Mouse (Mus musculus) embryonic facial prominence, embryonic 12.5 days (tissue): ENCODE results near the gene Arrdc1. TPM values are rescaled to one million over a fixed set of nuclear protein-coding genes. Genes with fewer than 3 reads are reported as not detected.
"Not testable (repeated sequence)": the region's sequence is repeated elsewhere in the genome, so short reads cannot be mapped to it uniquely, and the experiment has no call there.

ENCODE experiments used
- ATAC-seq: fragments of 200-750 bp; cut with Nextera tagmentation; 2 replicates; pipeline ENCODE4 v1.8.0; 2017; ENCODE audit not compliant: insufficient number of reproducible peaks, insufficient read depth, low FRiP score, low TSS enrichment
- H3K27ac ChIP-seq: fragments of 300-500 bp; sonication (generic); 2 replicates; pipeline ENCODE4 v1.5.1; 2016; ENCODE audit warnings: mild to moderate bottlenecking
- H3K27me3 ChIP-seq: fragments of 300-500 bp; sonication (generic); 2 replicates; pipeline ENCODE4 v1.6.1; 2016; ENCODE audit warnings: mild to moderate bottlenecking, moderate library complexity
- H3K36me3 ChIP-seq: fragments of 300-500 bp; sonication (generic); 2 replicates; pipeline ENCODE4 v1.6.1; 2016; ENCODE audit warnings: mild to moderate bottlenecking
- H3K4me1 ChIP-seq: fragments of 300-500 bp; sonication (generic); 2 replicates; pipeline ENCODE4 v1.6.1; 2016
- H3K4me2 ChIP-seq: fragments of 300-500 bp; sonication (generic); replicated peaks from 2 replicates; pipeline ENCODE4 v1.6.1; 2016; ENCODE audit warnings: mild to moderate bottlenecking, moderate library complexity
- H3K4me3 ChIP-seq: fragments of 300-500 bp; sonication (generic); 2 replicates; pipeline ENCODE4 v1.5.1; 2016; ENCODE audit warnings: mild to moderate bottlenecking
- H3K9ac ChIP-seq: fragments of 300-500 bp; sonication (generic); 2 replicates; pipeline ENCODE4 v1.6.1; 2016; ENCODE audit warnings: mild to moderate bottlenecking, moderate library complexity
- H3K9me3 ChIP-seq: fragments of 300-500 bp; sonication (generic); 2 replicates; pipeline ENCODE4 v1.6.1; 2016; ENCODE audit warnings: mild to moderate bottlenecking, moderate library complexity
- WGBS: fragments of 180-500 bp; shearing (Covaris S2); methylation state at CpG from one replicate; pipeline ENCODE4 v1.1.7; 2016; 5-methylcytosine and 5-hydroxymethylcytosine counted together
- polyA plus RNA-seq: library from polyadenylated mRNA; unstranded; fragments of >200 nt; fragmentation: Nextera tagmentation; extraction: Ambion mirVana; gene quantifications from 2 replicates; pipeline ENCODE4 v1.2.1, GENCODE M21; 2016

Arrdc1 gene
- polyA plus RNA-seq, 1 experiment from 2014 or later: 22.1 TPM

- H3K4me3 ChIP-seq: peak within 1 kb of the TSS; percentile 98
- no peaks in the 10 kb centered on the region for H3K27me3 ChIP-seq
- H3K9ac ChIP-seq: peak within 1 kb of the TSS; percentile 78
- H3K9me3 ChIP-seq: no peaks in the 10 kb centered on the region
- ATAC-seq: peak; percentile 96
- H3K36me3 ChIP-seq: peaks cover 29% of the 10 kb centered on the region
- H3K4me1 ChIP-seq: peaks cover 9% of the 10 kb centered on the region; the same call in 1 of the 2 replicates
- WGBS: under 1% methylated on average over 102 of the region's 108 CpGs
- H3K4me2 ChIP-seq: peak within 1 kb of the TSS; percentile 87
- H3K27ac ChIP-seq: peak within 1 kb of the TSS; percentile 69
Observed at GRCm38 (mm10) chr2:24949421-24950188, 14.6 kb upstream of the Arrdc1 start, which contains the start of gene Zmynd19. Gene Zmynd19 (plus strand): TSS chr2:24949792.

GRCm38 (mm10) chr2:24944304-24944703 lies 9.3 kb upstream of the Arrdc1 start:
- WGBS: 48% methylated on average over 2 of the region's 2 CpGs
- ATAC-seq: not testable (repeated sequence)

GRCm38 (mm10) chr2:24942092-24942491 lies 7.0 kb upstream of the Arrdc1 start:
- Histone ChIP-seq H3K9ac (no peak overlapping the region), H3K9me3 (no peaks in the 10 kb centered on the region), H3K4me1 (no peaks in the 10 kb centered on the region), H3K27ac (no peak overlapping the region), H3K27me3 (no peaks in the 10 kb centered on the region), H3K36me3 (no peaks in the 10 kb centered on the region), H3K4me2 (no peak overlapping the region), H3K4me3 (no peak overlapping the region)
- ATAC-seq: no peak
- 79% methylated on average over 4 of the region's 4 CpGs for WGBS

More at GRCm38 (mm10) chr2:24944304-24944703, 9.3 kb upstream of the Arrdc1 start:
- not testable (repeated sequence) for H3K4me1 ChIP-seq, H3K27me3 ChIP-seq, H3K9me3 ChIP-seq, H3K4me2 ChIP-seq, H3K36me3 ChIP-seq, H3K27ac ChIP-seq, H3K9ac ChIP-seq, H3K4me3 ChIP-seq

- WGBS: 6% methylated on average over 19 of the region's 19 CpGs
- peak; percentile 58 for ATAC-seq
- 0 out of 2 replicates have a peak overlapping the region, but pooled peaks have one; percentile 31 for H3K27ac ChIP-seq
Observed at GRCm38 (mm10) chr2:24934441-24934963, 550 bp downstream of the Arrdc1 start.

GRCm38 (mm10) chr2:24929593-24929992 lies 5.5 kb downstream of the Arrdc1 start:
- no peak for ATAC-seq

More at GRCm38 (mm10) chr2:24934441-24934963, 550 bp downstream of the Arrdc1 start:
- H3K27me3 ChIP-seq: peaks cover 11% of the 10 kb centered on the region; the same call in 1 of the 2 replicates
- H3K9ac ChIP-seq: peak overlapping the region; percentile 66
- H3K4me1 ChIP-seq: peaks cover 5% of the 10 kb centered on the region; the same call in 1 of the 2 replicates
- peak overlapping the region; percentile 60 for H3K4me3 ChIP-seq
- H3K9me3 ChIP-seq: no peaks in the 10 kb centered on the region
- H3K4me2 ChIP-seq: peak overlapping the region; percentile 97
- no peaks in the 10 kb centered on the region for H3K36me3 ChIP-seq

GRCm38 (mm10) chr2:24929119-24929518 lies 5.9 kb downstream of the Arrdc1 start:
- Histone ChIP-seq H3K27ac (no peak overlapping the region), H3K9me3 (no peaks in the 10 kb centered on the region), H3K9ac (no peak overlapping the region), H3K4me3 (no peak overlapping the region), H3K27me3 (peaks cover 2% of the 10 kb centered on the region; the same call in 1 of the 2 replicates), H3K4me1 (peaks cover under 1% of the 10 kb centered on the region; the same call in 1 of the 2 replicates), H3K4me2 (no peak overlapping the region), H3K36me3 (no peaks in the 10 kb centered on the region)
- WGBS: 46% methylated on average over 2 of the region's 2 CpGs
- no peak for ATAC-seq

More at GRCm38 (mm10) chr2:24929593-24929992, 5.5 kb downstream of the Arrdc1 start:
- H3K36me3 ChIP-seq: no peaks in the 10 kb centered on the region
- H3K4me1 ChIP-seq: peaks cover 5% of the 10 kb centered on the region; the same call in 1 of the 2 replicates
- H3K4me3 ChIP-seq: no peak overlapping the region
- no peak overlapping the region for H3K27ac ChIP-seq
- 91% methylated on average over 5 of the region's 5 CpGs for WGBS
- H3K9me3 ChIP-seq: no peaks in the 10 kb centered on the region
- H3K9ac ChIP-seq: no peak overlapping the region
- H3K27me3 ChIP-seq: peaks cover 5% of the 10 kb centered on the region; the same call in 1 of the 2 replicates
- no peak overlapping the region for H3K4me2 ChIP-seq

- no peak overlapping the region for H3K4me3 ChIP-seq
- no peak overlapping the region for H3K9ac ChIP-seq
- peak overlapping the region; percentile 50; the same call in 1 of the 2 replicates for H3K27ac ChIP-seq
- no peaks in the 10 kb centered on the region for H3K27me3 ChIP-seq
- H3K4me1 ChIP-seq: no peaks in the 10 kb centered on the region
- H3K9me3 ChIP-seq: no peaks in the 10 kb centered on the region
- 61% methylated on average over 4 of the region's 4 CpGs for WGBS
- peak; percentile 53; the same call in 1 of the 2 replicates for ATAC-seq
- no peak overlapping the region for H3K4me2 ChIP-seq
- H3K36me3 ChIP-seq: no peaks in the 10 kb centered on the region
Observed at GRCm38 (mm10) chr2:24927810-24928479, 7.1 kb downstream of the Arrdc1 start.

- H3K27ac ChIP-seq: no peak overlapping the region
- H3K9ac ChIP-seq: no peak overlapping the region
- no peak overlapping the region for H3K4me3 ChIP-seq
- H3K36me3 ChIP-seq: no peaks in the 10 kb centered on the region
- H3K4me1 ChIP-seq: no peaks in the 10 kb centered on the region
- no peak for ATAC-seq
- H3K27me3 ChIP-seq: no peaks in the 10 kb centered on the region
- no peak overlapping the region for H3K4me2 ChIP-seq
- 77% methylated on average over 7 of the region's 7 CpGs for WGBS
- no peaks in the 10 kb centered on the region for H3K9me3 ChIP-seq
Observed at GRCm38 (mm10) chr2:24926965-24927358, 8.1 kb downstream of the Arrdc1 start.

GRCm38 (mm10) chr2:24926345-24926964 lies 8.6 kb downstream of the Arrdc1 start:
- H3K4me1 ChIP-seq: no peaks in the 10 kb centered on the region
- H3K4me2 ChIP-seq: no peak overlapping the region
- no peaks in the 10 kb centered on the region for H3K9me3 ChIP-seq
- ATAC-seq: no peak
- no peak overlapping the region for H3K27ac ChIP-seq
- no peaks in the 10 kb centered on the region for H3K36me3 ChIP-seq
- 80% methylated on average over 9 of the region's 9 CpGs for WGBS
- no peak overlapping the region for H3K4me3 ChIP-seq
- no peak overlapping the region for H3K9ac ChIP-seq
- no peaks in the 10 kb centered on the region for H3K27me3 ChIP-seq

GRCm38 (mm10) chr2:24925284-24925683 lies 9.8 kb downstream of the Arrdc1 start:
- H3K4me3 ChIP-seq: no peak overlapping the region
- no peaks in the 10 kb centered on the region for H3K36me3 ChIP-seq
- no peaks in the 10 kb centered on the region for H3K27me3 ChIP-seq
- no peaks in the 10 kb centered on the region for H3K4me1 ChIP-seq
- H3K9ac ChIP-seq: no peak overlapping the region
- WGBS: 83% methylated on average over 8 of the region's 8 CpGs
- H3K9me3 ChIP-seq: no peaks in the 10 kb centered on the region
- H3K4me2 ChIP-seq: no peak overlapping the region
- H3K27ac ChIP-seq: no peak overlapping the region
- ATAC-seq: no peak

- H3K9ac ChIP-seq: no peak overlapping the region
- H3K27me3 ChIP-seq: no peaks in the 10 kb centered on the region
- no peak overlapping the region for H3K4me2 ChIP-seq
- H3K36me3 ChIP-seq: no peaks in the 10 kb centered on the region
- H3K4me1 ChIP-seq: no peaks in the 10 kb centered on the region
- no peaks in the 10 kb centered on the region for H3K9me3 ChIP-seq
- no peak overlapping the region for H3K4me3 ChIP-seq
- 55% methylated on average over 2 of the region's 2 CpGs for WGBS
- no peak for ATAC-seq
- no peak overlapping the region for H3K27ac ChIP-seq
Observed at GRCm38 (mm10) chr2:24923561-24923960, 11.5 kb downstream of the Arrdc1 start.
